Mouse (Mus musculus) cerebellum, adult 2 months (tissue): ENCODE results near the gene Olfr666.

Experiments used
- CTCF ChIP-seq: fragments of 200-500 bp; IDR thresholded peaks from 2 replicates; pipeline ENCODE4 v1.5.1; 2011; ENCODE audit warnings: low read depth, mild to moderate bottlenecking, control low read depth, low read length, moderate library complexity, borderline replicate concordance; ENCODE audit not compliant: insufficient read depth
- POLR2A ChIP-seq: fragments of 200-500 bp; IDR thresholded peaks from 2 replicates; pipeline ENCODE4 v1.6.1; 2011; ENCODE audit warnings: low read length, control low read depth, borderline replicate concordance; ENCODE audit not compliant: insufficient read depth

GRCm38 (mm10) chr7:104843731-104844287 is 51.9 kb downstream of the Olfr666 start:
- TF ChIP-seq CTCF: no peak
- TF ChIP-seq POLR2A: no peak
